In the genomic region with DNA sequence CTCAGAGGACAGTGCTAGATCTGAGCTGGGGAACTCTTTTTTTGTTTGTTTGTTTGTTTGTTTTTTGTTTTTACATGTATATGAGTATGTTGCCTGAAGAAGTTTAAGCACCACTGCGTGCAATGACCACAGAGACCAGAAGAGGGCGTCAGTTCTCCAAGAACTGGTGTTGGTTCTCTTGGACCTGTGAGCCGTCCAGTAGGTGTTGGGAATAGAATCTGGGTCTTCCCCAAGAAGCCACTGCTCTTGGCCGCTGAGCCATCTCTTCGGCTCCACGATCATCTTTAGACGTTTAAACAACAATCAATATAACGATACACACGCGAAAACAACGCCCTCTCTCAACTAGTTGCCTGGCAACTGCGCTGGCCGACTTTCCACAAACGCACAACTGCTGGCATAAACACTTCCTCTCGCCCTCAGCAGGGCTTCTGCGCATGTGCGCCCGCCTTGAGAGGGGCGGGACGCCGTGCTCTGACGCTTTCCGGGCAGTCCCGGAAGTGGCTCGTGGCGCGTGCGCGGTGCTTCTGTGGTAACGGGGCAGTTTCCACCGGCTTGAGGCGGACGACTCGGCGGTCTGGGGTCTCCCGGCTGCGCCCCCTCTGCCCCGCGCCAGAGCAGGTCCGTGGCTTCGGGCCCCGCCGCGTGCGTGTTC, we compare ENCODE assay signal across 8 mouse cellular contexts. TPM values are rescaled to one million over a fixed set of nuclear protein-coding genes. Genes with fewer than 3 reads are reported as not detected.
DNase-seq lines count a peak whose midpoint lies in the region; ATAC-seq and TF ChIP-seq lines count a peak whose summit lies in the region.

A gene (plus strand): TSS at position 488 of the 655 bp plus-strand sequence.

- no peaks in the 10 kb centered on the region for H3K9me3 ChIP-seq in forebrain, embryonic 10.5 days
- H3K9me3 ChIP-seq in heart, embryonic 15.5 days (replicated peaks): no peaks in the 10 kb centered on the region
- H3K9me3 ChIP-seq in liver, embryonic 14.5 days (ENCODE audit: control insufficient read depth, low read length): no peaks in the 10 kb centered on the region
- no peaks in the 10 kb centered on the region for H3K9me3 ChIP-seq in neural tube, embryonic 11.5 days (ENCODE audit: control insufficient read depth, low read length)
- H3K9me3 ChIP-seq in stomach, postnatal 0 days (ENCODE audit: control insufficient read depth, low read length): no peaks in the 10 kb centered on the region

- peak; percentile 32; the same call in 1 of the 2 replicates for TF ChIP-seq EP300 in liver, embryonic 14.5 days (IDR thresholded peaks at IDR 0.05; ENCODE audit: low read depth)
- TF ChIP-seq EP300 in stomach, postnatal 0 days (optimal IDR thresholded peaks at IDR 0.05): no peak

- peak; percentile 97 for DNase-seq in c-Kit-negative CD71-positive TER-119-positive erythroid progenitor cells, embryonic 14.5 days (ENCODE audit: low read depth, low spot score)
- peak; percentile 99 for DNase-seq in forebrain, embryonic 10.5 days (ENCODE audit: extremely low spot score, low spot score)
- DNase-seq in kidney, postnatal 25 days: peak; percentile 98
- DNase-seq in liver, embryonic 14.5 days (ENCODE audit: low read depth in 3 of 3, low spot score in 3 of 3): peak; percentile 96 to 97 (median 97)
- DNase-seq in neural tube, embryonic 11.5 days (ENCODE audit: low spot score): peak; percentile 100
- DNase-seq in stomach, postnatal 0 days (ENCODE audit: low spot score): peak; percentile 99

- peak within 1 kb of the TSS; percentile 85 for H3K4me2 ChIP-seq in heart, embryonic 15.5 days
- peak within 1 kb of the TSS; percentile 95 for H3K4me2 ChIP-seq in liver, embryonic 14.5 days (ENCODE audit: low read depth)
- peak within 1 kb of the TSS; percentile 62 for H3K4me2 ChIP-seq in neural tube, embryonic 11.5 days (ENCODE audit: low read depth)
- H3K4me2 ChIP-seq in stomach, postnatal 0 days (replicated peaks; ENCODE audit: low read depth): peak within 1 kb of the TSS; percentile 76

- ATAC-seq in CD4-positive, CD25-positive, alpha-beta regulatory T cell, adult 4 months: peak; percentile 96
- ATAC-seq in heart, embryonic 15.5 days (replicated peaks; ENCODE audit: insufficient number of reproducible peaks, insufficient read depth, low FRiP score, low read depth): peak; percentile 94
- peak; percentile 95 for ATAC-seq in liver, embryonic 14.5 days (ENCODE audit: insufficient read depth)
- ATAC-seq in neural tube, embryonic 11.5 days (ENCODE audit: insufficient read depth, low FRiP score, low TSS enrichment): peak; percentile 93
- ATAC-seq in stomach, postnatal 0 days (ENCODE audit: low FRiP score, low TSS enrichment): peak; percentile 95

- peak within 1 kb of the TSS; percentile 90 for H3K9ac ChIP-seq in heart, embryonic 15.5 days
- peak within 1 kb of the TSS; percentile 70 for H3K9ac ChIP-seq in liver, embryonic 14.5 days (replicated peaks)
- H3K9ac ChIP-seq in neural tube, embryonic 11.5 days (ENCODE audit: low read length): peak within 1 kb of the TSS; percentile 95
- H3K9ac ChIP-seq in stomach, postnatal 0 days (ENCODE audit: low read length): peak within 1 kb of the TSS; percentile 88

- peaks cover 36% of the 10 kb centered on the region for H3K36me3 ChIP-seq in forebrain, embryonic 10.5 days (replicated peaks)
- H3K36me3 ChIP-seq in heart, embryonic 15.5 days: peaks cover 23% of the 10 kb centered on the region
- H3K36me3 ChIP-seq in liver, embryonic 14.5 days (replicated peaks; ENCODE audit: control insufficient read depth, insufficient read depth, low read depth): peaks cover 27% of the 10 kb centered on the region
- H3K36me3 ChIP-seq in neural tube, embryonic 11.5 days (ENCODE audit: control insufficient read depth, insufficient read depth, low read length): peaks cover 11% of the 10 kb centered on the region
- H3K36me3 ChIP-seq in stomach, postnatal 0 days (ENCODE audit: control insufficient read depth, insufficient read depth, low read length): peaks cover 16% of the 10 kb centered on the region

- peak within 1 kb of the TSS; percentile 99 for H3K4me3 ChIP-seq in forebrain, embryonic 10.5 days
- H3K4me3 ChIP-seq in heart, embryonic 15.5 days: peak within 1 kb of the TSS; percentile 90
- peak within 1 kb of the TSS; percentile 82 to 91 for H3K4me3 ChIP-seq in liver, embryonic 14.5 days (ENCODE audit: insufficient read depth in 1 of 2, low read depth in 2 of 2, low read length in 2 of 2)
- peak within 1 kb of the TSS; percentile 97 for H3K4me3 ChIP-seq in neural tube, embryonic 11.5 days (ENCODE audit: low read depth, low read length)
- peak within 1 kb of the TSS; percentile 88 for H3K4me3 ChIP-seq in stomach, postnatal 0 days (ENCODE audit: low read depth, low read length)

- peak; percentile 93 for TF ChIP-seq CTCF in liver, embryonic 14.5 days (IDR thresholded peaks at IDR 0.05; ENCODE audit: low read depth)
- TF ChIP-seq CTCF in stomach, postnatal 0 days (IDR thresholded peaks at IDR 0.05; ENCODE audit: low read depth): peak; percentile 91

- peak within 1 kb of the TSS; percentile 98 for H3K27ac ChIP-seq in forebrain, embryonic 10.5 days
- H3K27ac ChIP-seq in heart, embryonic 15.5 days: peak within 1 kb of the TSS; percentile 88
- H3K27ac ChIP-seq in liver, embryonic 14.5 days: peak within 1 kb of the TSS; percentile 87
- peak within 1 kb of the TSS; percentile 87 for H3K27ac ChIP-seq in neural tube, embryonic 11.5 days (ENCODE audit: low read depth, low read length)
- H3K27ac ChIP-seq in stomach, postnatal 0 days (replicated peaks): peak within 1 kb of the TSS; percentile 95

- H3K4me1 ChIP-seq in forebrain, embryonic 10.5 days: peaks cover 30% of the 10 kb centered on the region
- H3K4me1 ChIP-seq in heart, embryonic 15.5 days (replicated peaks): peaks cover 15% of the 10 kb centered on the region
- peaks cover 12 to 14% of the 10 kb centered on the region in 2 experiments; a peak in 3 of 4 replicates for H3K4me1 ChIP-seq in liver, embryonic 14.5 days (replicated peaks; ENCODE audit: control insufficient read depth in 2 of 2, insufficient read depth in 2 of 2, low read length in 1 of 2)
- H3K4me1 ChIP-seq in neural tube, embryonic 11.5 days (ENCODE audit: control insufficient read depth, insufficient read depth, low read length): peaks cover 12% of the 10 kb centered on the region
- H3K4me1 ChIP-seq in stomach, postnatal 0 days (replicated peaks; ENCODE audit: control insufficient read depth, insufficient read depth): no peaks in the 10 kb centered on the region

- under 1% methylated on average over 45 of the region's 45 CpGs for WGBS in forebrain, embryonic 10.5 days
- WGBS in heart, embryonic 15.5 days: under 1% methylated on average over 43 of the region's 45 CpGs
- under 1% methylated on average over 45 of the region's 45 CpGs for WGBS in liver, embryonic 14.5 days (ENCODE audit: insufficient replicate concordance)
- under 1% methylated on average over 41 of the region's 45 CpGs for WGBS in neural tube, embryonic 11.5 days
- WGBS in stomach, postnatal 0 days: under 1% methylated on average over 37 of the region's 45 CpGs

- peaks cover 8% of the 10 kb centered on the region for H3K27me3 ChIP-seq in forebrain, embryonic 10.5 days (ENCODE audit: poor library complexity, severe bottlenecking)
- H3K27me3 ChIP-seq in heart, embryonic 15.5 days: no peaks in the 10 kb centered on the region
- no peaks in the 10 kb centered on the region for H3K27me3 ChIP-seq in liver, embryonic 14.5 days (ENCODE audit: control insufficient read depth, insufficient read depth, low read length)
- H3K27me3 ChIP-seq in neural tube, embryonic 11.5 days (ENCODE audit: control insufficient read depth, insufficient read depth, low read length): no peaks in the 10 kb centered on the region
- no peaks in the 10 kb centered on the region for H3K27me3 ChIP-seq in stomach, postnatal 0 days (ENCODE audit: control insufficient read depth, insufficient read depth, low read length)

RNA-seq across cellular contexts. Expression of the gene that starts here (rescaled TPM):
- polyA plus RNA-seq in CD4-positive, CD25-positive, alpha-beta regulatory T cell, adult 4 months (2017; shearing (Covaris generic)): 10 to 100 TPM; 44.2 to 44.5 TPM
- 168 TPM in 2 replicates for polyA plus RNA-seq in forebrain, embryonic 10.5 days (2016; fragmentation: Nextera tagmentation; extraction: Ambion mirVana)
- 84.8 and 96.2 TPM in 2 replicates for polyA plus RNA-seq in heart, embryonic 15.5 days (2015; fragmentation: Nextera tagmentation; extraction: Ambion mirVana)
- 39.4 and 45.9 TPM in 2 replicates for polyA plus RNA-seq in liver, embryonic 14.5 days (2012; rRNA removed)
- 65.3 and 71.1 TPM in 2 replicates for polyA plus RNA-seq in liver, embryonic 14.5 days (2014; fragmentation: Nextera tagmentation; extraction: Ambion mirVana)
- 137 and 140 TPM in 2 replicates for polyA plus RNA-seq in neural tube, embryonic 11.5 days (2014; fragmentation: Nextera tagmentation; extraction: Ambion mirVana)
- 66.8 and 68.7 TPM in 2 replicates for polyA plus RNA-seq in stomach, postnatal 0 days (2015; fragmentation: Nextera tagmentation; extraction: Ambion mirVana)

Comparison
In these comparisons a context has a peak if more than half of its experiments do, and no peak if none do; other contexts are left out.
1. Peak in every context shown above with its lines: DNase-seq, ATAC-seq, H3K4me3 ChIP-seq and H3K27ac ChIP-seq.